Mouse (Mus musculus): ENCODE data around the gene Pitpnm2. TPM values are rescaled to one million over a fixed set of nuclear protein-coding genes. Genes with fewer than 3 reads are reported as not detected.

Pitpnm2 gene
- polyA plus RNA-seq, 1 experiment from 2014 or later: 9.2 TPM

- Histone ChIP-seq H3K9ac (replicated peaks; ENCODE audit: low read depth) (no peak overlapping the region), H3K4me2 (replicated peaks; ENCODE audit: low read depth, low read length) (no peak overlapping the region), H3K27ac (ENCODE audit: low read length) (no peak overlapping the region), H3K9me3 (ENCODE audit: low read length) (no peaks in the 10 kb centered on the region), H3K4me3 (ENCODE audit: low read depth, low read length) (no peak overlapping the region), H3K27me3 (replicated peaks; ENCODE audit: insufficient read depth, low read length) (no peaks in the 10 kb centered on the region), H3K4me1 (ENCODE audit: insufficient read depth, low read depth, low read length) (0 out of 2 replicates have a peak, but pooled peaks cover 4% of the 10 kb centered on the region), H3K36me3 (ENCODE audit: insufficient read depth, low read length) (no peaks in the 10 kb centered on the region)
- TF ChIP-seq CTCF (IDR thresholded peaks at IDR 0.05): no peak
- no peak for TF ChIP-seq EP300 (IDR thresholded peaks at IDR 0.05)
- 54% methylated on average over 15 of the region's 15 CpGs for WGBS
- ATAC-seq: 0 out of 2 replicates have a peak, but pooled peaks have one; percentile 16
- DNase-seq (ENCODE audit: low spot score): no peak
Observed at GRCm38 (mm10) chr5:124184898-124185701, 64.5 kb downstream of the Pitpnm2 start.

DNA sequence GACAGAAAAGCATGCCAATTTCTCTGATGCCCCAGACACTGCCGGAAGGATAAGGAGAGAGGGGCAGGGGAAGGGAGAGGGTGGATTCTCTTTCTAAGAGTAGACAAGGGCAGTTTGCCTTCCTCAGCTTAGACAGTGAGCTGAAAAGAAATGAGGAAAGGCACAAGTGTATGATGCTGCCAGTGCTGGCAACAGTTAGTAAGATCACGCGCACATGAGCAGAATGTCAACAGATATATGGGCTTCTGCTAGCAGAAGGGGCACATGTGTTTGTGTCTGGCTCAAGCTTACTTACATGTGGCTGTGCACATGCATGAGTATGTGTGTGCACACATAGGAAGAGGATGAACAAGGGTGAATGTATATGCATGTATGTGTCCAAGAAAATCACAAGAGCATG, 65.4 kb downstream of the Pitpnm2 start:
- Histone ChIP-seq H3K36me3 (ENCODE audit: insufficient read depth, low read length) (no peaks in the 10 kb centered on the region), H3K9me3 (ENCODE audit: low read length) (no peaks in the 10 kb centered on the region), H3K27me3 (replicated peaks; ENCODE audit: insufficient read depth, low read length) (no peaks in the 10 kb centered on the region), H3K4me3 (ENCODE audit: low read depth, low read length) (no peak overlapping the region), H3K4me2 (replicated peaks; ENCODE audit: low read depth, low read length) (no peak overlapping the region), H3K4me1 (ENCODE audit: insufficient read depth, low read depth, low read length) (0 out of 2 replicates have a peak, but pooled peaks cover 4% of the 10 kb centered on the region), H3K27ac (ENCODE audit: low read length) (no peak overlapping the region), H3K9ac (replicated peaks; ENCODE audit: low read depth) (no peak overlapping the region)
- 80% methylated on average over 3 of the region's 3 CpGs for WGBS
- ATAC-seq (no peak), DNase-seq (ENCODE audit: low spot score) (no peak)
- TF ChIP-seq EP300 (IDR thresholded peaks at IDR 0.05) (no peak), CTCF (IDR thresholded peaks at IDR 0.05) (no peak)

- WGBS: 86% methylated on average over 7 of the region's 7 CpGs
- no peak for DNase-seq (ENCODE audit: low spot score)
- no peak overlapping the region for H3K9ac ChIP-seq (replicated peaks; ENCODE audit: low read depth)
- TF ChIP-seq EP300 (IDR thresholded peaks at IDR 0.05) (no peak), CTCF (IDR thresholded peaks at IDR 0.05) (no peak)
- H3K4me1 ChIP-seq (ENCODE audit: insufficient read depth, low read depth, low read length): 0 out of 2 replicates have a peak, but pooled peaks cover 4% of the 10 kb centered on the region
- H3K4me3 ChIP-seq (ENCODE audit: low read depth, low read length): no peak overlapping the region
- H3K36me3 ChIP-seq (ENCODE audit: insufficient read depth, low read length): no peaks in the 10 kb centered on the region
- no peak overlapping the region for H3K27ac ChIP-seq (ENCODE audit: low read length)
- no peaks in the 10 kb centered on the region for H3K27me3 ChIP-seq (replicated peaks; ENCODE audit: insufficient read depth, low read length)
- no peak for ATAC-seq
- H3K9me3 ChIP-seq (ENCODE audit: low read length): no peaks in the 10 kb centered on the region
- no peak overlapping the region for H3K4me2 ChIP-seq (replicated peaks; ENCODE audit: low read depth, low read length)
Observed at GRCm38 (mm10) chr5:124182642-124183041, 66.9 kb downstream of the Pitpnm2 start.

DNA sequence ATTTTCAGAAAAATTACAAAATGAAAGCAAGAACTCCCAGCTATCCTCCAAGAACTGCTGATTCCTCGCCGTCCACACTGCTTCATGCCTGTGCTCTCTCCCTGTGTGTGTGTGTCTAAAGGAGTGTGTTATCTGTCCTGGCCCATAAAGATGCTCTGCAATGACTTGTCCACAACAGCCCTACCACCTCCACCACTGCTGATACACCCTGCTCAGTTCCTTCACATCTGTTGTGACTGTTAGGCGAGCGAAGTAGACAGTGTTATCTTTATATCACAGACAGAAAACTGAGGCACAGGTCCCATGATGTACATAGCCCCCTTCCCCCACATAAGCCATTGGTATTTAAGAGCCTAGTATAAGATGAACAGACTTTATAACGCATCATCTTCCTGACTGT, 67.5 kb downstream of the Pitpnm2 start:
- ATAC-seq (no peak), DNase-seq (ENCODE audit: low spot score) (no peak)
- H3K9me3 ChIP-seq (ENCODE audit: low read length): no peaks in the 10 kb centered on the region
- 87% methylated on average over 5 of the region's 5 CpGs for WGBS
- no peak overlapping the region for H3K4me2 ChIP-seq (replicated peaks; ENCODE audit: low read depth, low read length)
- no peaks in the 10 kb centered on the region for H3K36me3 ChIP-seq (ENCODE audit: insufficient read depth, low read length)
- H3K4me3 ChIP-seq (ENCODE audit: low read depth, low read length): no peak overlapping the region
- no peak overlapping the region for H3K9ac ChIP-seq (replicated peaks; ENCODE audit: low read depth)
- H3K27me3 ChIP-seq (replicated peaks; ENCODE audit: insufficient read depth, low read length): no peaks in the 10 kb centered on the region
- no peak overlapping the region for H3K27ac ChIP-seq (ENCODE audit: low read length)
- H3K4me1 ChIP-seq (ENCODE audit: insufficient read depth, low read depth, low read length): 0 out of 2 replicates have a peak, but pooled peaks cover 3% of the 10 kb centered on the region
- no peak for TF ChIP-seq CTCF (IDR thresholded peaks at IDR 0.05)
- TF ChIP-seq EP300 (IDR thresholded peaks at IDR 0.05): no peak

- Histone ChIP-seq H3K9ac (replicated peaks; ENCODE audit: low read depth) (no peak overlapping the region), H3K4me3 (ENCODE audit: low read depth, low read length) (no peak overlapping the region), H3K27me3 (replicated peaks; ENCODE audit: insufficient read depth, low read length) (no peaks in the 10 kb centered on the region), H3K4me1 (ENCODE audit: insufficient read depth, low read depth, low read length) (no peaks in the 10 kb centered on the region; the same call in 1 of the 2 replicates), H3K9me3 (ENCODE audit: low read length) (no peaks in the 10 kb centered on the region), H3K36me3 (ENCODE audit: insufficient read depth, low read length) (no peaks in the 10 kb centered on the region), H3K27ac (ENCODE audit: low read length) (no peak overlapping the region), H3K4me2 (replicated peaks; ENCODE audit: low read depth, low read length) (no peak overlapping the region)
- DNase-seq (ENCODE audit: low spot score) (no peak), ATAC-seq (no peak)
- TF ChIP-seq CTCF (IDR thresholded peaks at IDR 0.05) (no peak), EP300 (IDR thresholded peaks at IDR 0.05) (no peak)
- WGBS: 73% methylated on average over 12 of the region's 12 CpGs
Observed at GRCm38 (mm10) chr5:124180500-124181167, 68.9 kb downstream of the Pitpnm2 start.

DNA sequence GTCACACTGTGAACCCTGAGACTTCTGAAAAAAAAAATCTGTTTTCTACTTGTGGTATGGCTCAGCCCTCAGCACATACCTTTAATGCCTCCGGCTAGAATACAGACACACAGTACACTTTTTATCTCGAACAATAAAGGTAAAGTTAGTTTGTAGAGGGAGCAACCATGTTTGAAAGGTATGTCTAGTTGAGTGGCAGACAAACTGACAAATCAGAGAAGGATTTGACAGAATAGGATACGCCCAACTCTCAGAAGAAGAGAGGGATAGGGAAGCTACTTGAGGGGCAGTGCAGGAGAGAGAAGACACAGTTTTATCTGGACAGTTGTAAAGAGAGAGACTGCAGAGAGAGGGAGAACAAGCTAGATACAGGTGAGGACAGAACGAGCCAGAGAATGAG, 70.1 kb downstream of the Pitpnm2 start:
- ATAC-seq (no peak), DNase-seq (ENCODE audit: low spot score) (no peak)
- Histone ChIP-seq H3K9ac (replicated peaks; ENCODE audit: low read depth) (no peak overlapping the region), H3K27ac (ENCODE audit: low read length) (no peak overlapping the region), H3K4me2 (replicated peaks; ENCODE audit: low read depth, low read length) (no peak overlapping the region), H3K4me3 (ENCODE audit: low read depth, low read length) (no peak overlapping the region), H3K27me3 (replicated peaks; ENCODE audit: insufficient read depth, low read length) (no peaks in the 10 kb centered on the region), H3K9me3 (ENCODE audit: low read length) (no peaks in the 10 kb centered on the region), H3K4me1 (ENCODE audit: insufficient read depth, low read depth, low read length) (no peaks in the 10 kb centered on the region; the same call in 1 of the 2 replicates), H3K36me3 (ENCODE audit: insufficient read depth, low read length) (no peaks in the 10 kb centered on the region)
- TF ChIP-seq EP300 (IDR thresholded peaks at IDR 0.05): no peak
- TF ChIP-seq CTCF (IDR thresholded peaks at IDR 0.05): no peak
- WGBS: 79% methylated on average over 4 of the region's 4 CpGs

Data from lung, postnatal 0 days (tissue).